Mouse (Mus musculus) layer of hippocampus, postnatal 10 days (tissue): Measurements from ENCODE around the gene Ccdc17. TPM values are rescaled to one million over a fixed set of nuclear protein-coding genes. Genes with fewer than 3 reads are reported as not detected.
A peak's percentile ranks its signal among the peaks of the same experiment; 100 is the strongest.

Experiments
- DNase-seq, 2 experiments: peaks; one replicate each; pipeline ENCODE4 v3.0.0; 2021; ENCODE audit warnings: low spot score in 2 of 2
- total RNA-seq, 2 experiments: library from RNA; stranded (reverse); gene quantifications; 2 replicates each; pipeline ENCODE4 v1.2.3; 2021

Gene Ccdc17
- total RNA-seq, 2 experiments from 2014 or later, result 3.0 to 3.3 TPM

GRCm38 (mm10) chr4:116644326-116644725 is 47.9 kb downstream of the Ccdc17 start:
- DNase-seq, result peak in 1 of 2 experiments; percentile 18

GRCm38 (mm10) chr4:116645624-116646023 is 49.2 kb downstream of the Ccdc17 start:
- DNase-seq, result no peak

DNA sequence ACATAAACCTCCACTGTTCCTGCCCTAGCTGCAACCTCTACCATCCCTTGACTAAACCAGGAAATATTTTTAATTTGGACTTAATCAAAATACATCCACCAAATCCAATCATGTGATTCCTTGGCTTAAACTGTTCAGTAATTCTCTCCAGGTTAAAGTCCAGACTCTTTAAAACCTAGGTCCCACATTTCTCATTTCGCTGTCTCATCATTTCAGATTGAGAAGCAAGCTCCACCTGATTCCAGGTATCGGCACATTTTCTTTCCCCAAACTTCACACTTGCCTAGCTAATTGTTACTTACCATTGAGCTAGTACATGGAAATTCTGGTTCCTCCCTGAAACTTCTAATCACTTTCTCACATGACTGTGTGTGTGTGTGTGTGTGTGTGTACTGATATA is 53.0 kb downstream of the Ccdc17 start:
- DNase-seq, result no peak

Other genes starting within 250 kb of the Ccdc17 start
- gene Mast2, start 132.5 kb upstream of the Ccdc17 start, total RNA-seq, result 100 to 1,000 TPM; 110 to 133 TPM
- gene Ipp, start 89.1 kb upstream of the Ccdc17 start, total RNA-seq, result 10 to 100 TPM; 20.2 to 20.8 TPM
- gene Tmem69, start 40.7 kb upstream of the Ccdc17 start, total RNA-seq, result 10 to 100 TPM; 12.5 to 13.3 TPM
- 10 to 100 TPM; 28.7 to 33.2 TPM for gene Gpbp1l1, start 39.0 kb upstream of the Ccdc17 start, total RNA-seq
- gene Nasp, start 31.3 kb downstream of the Ccdc17 start, total RNA-seq, result 10 to 100 TPM; 74.0 to 74.6 TPM
- gene Akr1a1, start 55.0 kb downstream of the Ccdc17 start, total RNA-seq, result 100 to 1,000 TPM; 537 to 556 TPM
- 100 to 1,000 TPM; 174 to 189 TPM for gene Prdx1, start 88.9 kb downstream of the Ccdc17 start, total RNA-seq
- 10 to 100 TPM; 17.3 to 20.7 TPM for gene Mmachc, start 111.8 kb downstream of the Ccdc17 start, total RNA-seq
- gene Ccdc163, start 111.9 kb downstream of the Ccdc17 start, total RNA-seq, result 1 to 10 TPM; 2.7 to 3.2 TPM
- 1 to 10 TPM; 2.9 to 3.8 TPM for gene Tesk2, start 124.3 kb downstream of the Ccdc17 start, total RNA-seq
- 10 to 100 TPM; 14.9 to 15.3 TPM for gene Toe1, start 211.0 kb downstream of the Ccdc17 start, total RNA-seq
- gene Mutyh, start 211.1 kb downstream of the Ccdc17 start, total RNA-seq, result 1 to 10 TPM; 2.1 to 2.9 TPM
- 1 to 10 TPM; 1.1 TPM for gene Hpdl, start 225.1 kb downstream of the Ccdc17 start, total RNA-seq